Mouse (Mus musculus): ENCODE measurements around the gene Aes. TPM values are rescaled to one million over a fixed set of nuclear protein-coding genes. Genes with fewer than 3 reads are reported as not detected.

The Aes gene
- polyA plus RNA-seq, 2 experiments, result 393 to 472 TPM

DNA sequence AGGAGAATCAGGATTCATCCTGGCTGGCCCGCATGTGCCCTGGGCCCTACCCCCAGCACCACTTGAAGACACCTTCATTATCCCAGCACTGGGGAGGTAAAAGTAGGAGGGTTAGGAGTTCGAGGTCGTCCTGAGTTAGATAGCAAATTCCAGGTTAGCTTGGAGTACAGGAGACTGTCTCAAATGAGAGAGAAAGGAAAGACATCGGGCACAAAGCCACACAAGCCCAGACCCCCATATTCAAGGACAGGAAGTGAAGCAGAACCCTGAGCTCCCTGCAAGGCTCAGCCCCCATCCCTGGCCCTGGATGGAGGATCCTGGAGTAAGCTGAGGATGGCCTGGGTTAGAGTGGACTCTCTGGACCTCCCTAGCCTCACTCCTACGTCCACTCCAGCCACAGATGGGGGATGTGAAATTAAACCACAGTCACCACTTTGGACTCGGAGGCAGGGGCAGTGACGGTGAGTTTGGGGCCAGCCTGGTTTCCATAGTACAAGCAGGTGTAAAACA is 42.2 kb downstream of the Aes start:
- Histone ChIP-seq H3K9me3 (ENCODE audit: control insufficient read depth, low read length) (no peaks in the 10 kb centered on the region), H3K36me3 (ENCODE audit: control insufficient read depth, insufficient read depth, low read length) (no peaks in the 10 kb centered on the region), H3K4me3 (replicated peaks; ENCODE audit: low read length) (peak overlapping the region; percentile 29), H3K9ac (ENCODE audit: low read depth, low read length, severe bottlenecking) (no peak overlapping the region), H3K27me3 (ENCODE audit: control insufficient read depth, insufficient read depth, low read length) (no peaks in the 10 kb centered on the region), H3K27ac (replicated peaks; ENCODE audit: low read depth, low read length) (no peak overlapping the region), H3K4me1 (ENCODE audit: control insufficient read depth, insufficient read depth, low read length) (peaks cover 46% of the 10 kb centered on the region), H3K4me2 (replicated peaks; ENCODE audit: low read depth, low read length, severe bottlenecking) (peak overlapping the region; percentile 54)
- ATAC-seq (ENCODE audit: low FRiP score, low read depth) (no peak), DNase-seq (ENCODE audit: low spot score) (no peak)
- 18% methylated on average over 7 of the region's 7 CpGs for WGBS
- TF ChIP-seq POLR2A (IDR thresholded peaks at IDR 0.05; ENCODE audit: borderline replicate concordance, extremely low read depth, insufficient read depth, insufficient read length), result no peak

DNA sequence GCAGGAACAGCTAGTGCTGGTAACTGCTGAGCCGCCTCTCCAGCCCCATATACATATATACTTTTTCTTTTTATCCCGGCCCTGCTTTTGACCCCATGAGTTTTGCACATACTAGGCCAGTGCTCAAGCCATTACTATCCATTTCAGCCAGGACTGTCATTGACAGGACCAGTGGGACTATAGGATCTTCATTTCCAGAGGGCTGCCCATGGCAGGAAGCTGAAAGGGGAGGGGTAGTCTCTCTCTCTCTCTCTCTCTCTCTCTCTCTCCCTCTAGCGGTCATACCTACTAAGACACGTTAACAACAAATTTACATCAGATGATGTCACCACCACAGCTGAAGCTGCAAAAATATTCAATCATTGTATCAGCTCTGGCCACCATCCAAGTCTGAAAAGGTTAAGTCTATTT is 43.5 kb downstream of the Aes start:
- WGBS, result 12% methylated on average over 4 of the region's 4 CpGs
- DNase-seq (ENCODE audit: low spot score), result peak; percentile 89
- Histone ChIP-seq H3K36me3 (ENCODE audit: control insufficient read depth, insufficient read depth, low read length) (no peaks in the 10 kb centered on the region), H3K9me3 (ENCODE audit: control insufficient read depth, low read length) (no peaks in the 10 kb centered on the region), H3K4me2 (replicated peaks; ENCODE audit: low read depth, low read length, severe bottlenecking) (no peak overlapping the region), H3K4me1 (ENCODE audit: control insufficient read depth, insufficient read depth, low read length) (peaks cover 39% of the 10 kb centered on the region), H3K27me3 (ENCODE audit: control insufficient read depth, insufficient read depth, low read length) (no peaks in the 10 kb centered on the region), H3K27ac (replicated peaks; ENCODE audit: low read depth, low read length) (no peak overlapping the region), H3K4me3 (replicated peaks; ENCODE audit: low read length) (no peak overlapping the region), H3K9ac (ENCODE audit: low read depth, low read length, severe bottlenecking) (no peak overlapping the region)
- ATAC-seq (ENCODE audit: low FRiP score, low read depth), result no peak
- no peak for TF ChIP-seq POLR2A (IDR thresholded peaks at IDR 0.05; ENCODE audit: borderline replicate concordance, extremely low read depth, insufficient read depth, insufficient read length)

DNA sequence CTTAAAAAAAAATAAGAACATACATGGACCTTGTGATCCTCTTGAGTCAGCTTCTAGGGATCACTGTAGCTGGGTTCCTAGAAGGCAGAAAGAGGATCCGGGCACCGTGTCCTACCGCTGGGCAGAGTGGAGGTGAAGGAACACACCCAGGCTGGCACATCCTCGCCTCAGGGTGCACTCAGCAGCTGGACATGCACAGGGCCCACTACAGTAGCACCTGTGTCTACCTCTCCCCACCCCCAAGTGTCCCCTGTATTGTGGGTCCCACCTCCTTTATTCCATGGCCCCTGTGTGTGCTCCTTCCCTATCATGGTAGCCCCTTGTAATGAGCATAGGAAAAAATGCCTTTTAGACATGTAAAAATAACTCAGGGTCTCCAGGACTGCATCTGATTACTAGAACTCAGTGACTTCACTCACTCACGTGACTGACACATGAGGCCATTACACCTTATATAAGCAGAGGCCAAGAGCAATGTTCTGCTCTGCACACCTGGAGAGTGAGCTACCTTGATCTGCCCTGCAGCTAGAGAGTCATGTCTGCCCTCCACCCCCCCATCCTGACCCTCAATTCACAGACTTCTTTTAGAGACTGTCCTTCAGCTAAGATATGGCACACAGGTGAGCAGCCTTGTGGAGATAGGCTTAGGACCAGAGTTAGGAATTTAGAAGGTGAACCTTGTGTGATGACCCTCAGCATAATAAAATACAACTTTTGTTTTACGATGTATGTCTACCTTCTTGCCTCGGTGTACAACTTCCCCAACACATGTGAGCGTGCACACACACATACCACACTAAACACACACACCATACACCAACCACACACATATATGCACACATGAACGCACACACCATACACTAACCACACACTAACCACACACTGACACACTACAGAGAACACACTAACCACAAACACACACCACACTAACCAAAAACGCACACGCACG is 45.0 kb downstream of the Aes start:
- Histone ChIP-seq H3K4me1 (ENCODE audit: control insufficient read depth, insufficient read depth, low read length) (peaks cover 33% of the 10 kb centered on the region), H3K27ac (replicated peaks; ENCODE audit: low read depth, low read length) (no peak overlapping the region), H3K4me3 (replicated peaks; ENCODE audit: low read length) (peak overlapping the region; percentile 62; the same call in 1 of the 2 replicates), H3K27me3 (ENCODE audit: control insufficient read depth, insufficient read depth, low read length) (no peaks in the 10 kb centered on the region), H3K9ac (ENCODE audit: low read depth, low read length, severe bottlenecking) (peak overlapping the region; percentile 21; the same call in 1 of the 2 replicates), H3K4me2 (replicated peaks; ENCODE audit: low read depth, low read length, severe bottlenecking) (peak overlapping the region; percentile 37; the same call in 1 of the 2 replicates), H3K9me3 (ENCODE audit: control insufficient read depth, low read length) (no peaks in the 10 kb centered on the region), H3K36me3 (ENCODE audit: control insufficient read depth, insufficient read depth, low read length) (no peaks in the 10 kb centered on the region)
- ATAC-seq (ENCODE audit: low FRiP score, low read depth) (no peak), DNase-seq (ENCODE audit: low spot score) (no peak)
- WGBS, result 71% methylated on average over 12 of the region's 12 CpGs
- no peak for TF ChIP-seq POLR2A (IDR thresholded peaks at IDR 0.05; ENCODE audit: borderline replicate concordance, extremely low read depth, insufficient read depth, insufficient read length)

DNA sequence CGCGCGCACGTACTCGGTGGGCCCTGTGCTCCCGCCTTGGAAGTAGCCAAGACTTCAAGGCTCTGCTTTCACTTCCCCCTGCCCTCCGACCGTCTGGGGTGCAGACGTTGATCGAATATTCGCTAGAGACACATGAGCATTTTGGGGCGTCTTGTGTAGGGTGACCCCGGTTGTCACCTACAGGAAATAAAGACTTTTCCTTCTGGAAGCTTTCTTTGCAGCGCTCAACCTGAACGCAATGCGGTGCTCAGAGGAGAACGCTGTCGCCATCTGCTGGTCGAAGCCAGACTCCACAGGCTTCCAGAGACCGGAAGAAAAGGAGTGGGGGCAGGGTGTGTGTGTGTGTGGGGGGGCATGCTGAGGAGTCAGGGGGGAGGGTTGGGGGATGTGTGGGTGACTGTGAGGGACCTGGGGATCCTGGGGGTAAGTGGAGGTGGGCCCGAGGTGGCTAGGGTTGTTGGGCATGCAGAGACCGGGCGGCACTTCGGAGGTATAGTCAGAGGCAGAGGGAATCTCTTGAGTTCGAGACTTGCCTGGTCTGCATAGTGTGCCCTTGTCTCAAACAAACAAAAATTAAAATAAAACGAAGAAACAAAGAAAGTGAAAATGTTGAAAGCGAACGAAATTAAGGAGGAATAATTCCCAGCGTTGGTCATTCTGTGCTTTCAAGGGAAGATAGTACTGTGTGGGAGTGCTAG is 45.8 kb downstream of the Aes start:
- Histone ChIP-seq H3K4me3 (replicated peaks; ENCODE audit: low read length) (peak overlapping the region; percentile 62), H3K9ac (ENCODE audit: low read depth, low read length, severe bottlenecking) (peak overlapping the region; percentile 21; the same call in 1 of the 2 replicates), H3K27ac (replicated peaks; ENCODE audit: low read depth, low read length) (peak overlapping the region; percentile 77), H3K9me3 (ENCODE audit: control insufficient read depth, low read length) (no peaks in the 10 kb centered on the region), H3K4me2 (replicated peaks; ENCODE audit: low read depth, low read length, severe bottlenecking) (peak overlapping the region; percentile 97), H3K4me1 (ENCODE audit: control insufficient read depth, insufficient read depth, low read length) (peaks cover 30% of the 10 kb centered on the region), H3K36me3 (ENCODE audit: control insufficient read depth, insufficient read depth, low read length) (no peaks in the 10 kb centered on the region), H3K27me3 (ENCODE audit: control insufficient read depth, insufficient read depth, low read length) (no peaks in the 10 kb centered on the region)
- 0 out of 2 replicates have a peak, but pooled peaks have one; percentile 18 for TF ChIP-seq POLR2A (IDR thresholded peaks at IDR 0.05; ENCODE audit: borderline replicate concordance, extremely low read depth, insufficient read depth, insufficient read length)
- ATAC-seq (ENCODE audit: low FRiP score, low read depth), result peak; percentile 56
- WGBS, result 19% methylated on average over 29 of the region's 29 CpGs
- peak; percentile 91 for DNase-seq (ENCODE audit: low spot score)

DNA sequence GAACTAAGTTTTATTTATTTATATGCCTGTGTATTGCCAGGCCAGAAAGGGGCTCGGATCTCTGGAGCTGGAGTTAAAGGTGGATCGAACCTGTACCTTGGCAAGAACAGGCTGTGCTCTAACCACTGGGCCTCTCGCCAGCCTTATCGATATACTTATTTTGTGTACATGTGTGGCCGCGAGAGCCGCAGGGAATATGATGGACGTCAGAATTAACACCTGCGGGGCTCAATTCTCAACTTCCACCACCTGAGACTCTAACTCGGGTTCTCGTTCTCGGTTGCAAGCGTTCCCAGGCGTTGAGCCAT is 46.3 kb downstream of the Aes start:
- H3K9ac ChIP-seq (ENCODE audit: low read depth, low read length, severe bottlenecking), result 0 out of 2 replicates have a peak overlapping the region, but pooled peaks have one; percentile 17
- DNase-seq (ENCODE audit: low spot score) (peak; percentile 31), ATAC-seq (ENCODE audit: low FRiP score, low read depth) (no peak; the same call in 1 of the 2 replicates)

More for the DNA sequence above, 46.3 kb downstream of the Aes start:
- Histone ChIP-seq H3K4me2 (replicated peaks; ENCODE audit: low read depth, low read length, severe bottlenecking) (peak overlapping the region; percentile 97), H3K4me1 (ENCODE audit: control insufficient read depth, insufficient read depth, low read length) (peaks cover 27% of the 10 kb centered on the region), H3K27me3 (ENCODE audit: control insufficient read depth, insufficient read depth, low read length) (no peaks in the 10 kb centered on the region), H3K27ac (replicated peaks; ENCODE audit: low read depth, low read length) (peak overlapping the region; percentile 77), H3K9me3 (ENCODE audit: control insufficient read depth, low read length) (no peaks in the 10 kb centered on the region), H3K4me3 (replicated peaks; ENCODE audit: low read length) (peak overlapping the region; percentile 62), H3K36me3 (ENCODE audit: control insufficient read depth, insufficient read depth, low read length) (no peaks in the 10 kb centered on the region)
- WGBS, result 3% methylated on average over 14 of the region's 14 CpGs
- no peak for TF ChIP-seq POLR2A (IDR thresholded peaks at IDR 0.05; ENCODE audit: borderline replicate concordance, extremely low read depth, insufficient read depth, insufficient read length)

Data from limb, embryonic 14.5 days (tissue).